Comparison of ENCODE assay signal across 15 mouse cellular contexts in the genomic region with DNA sequence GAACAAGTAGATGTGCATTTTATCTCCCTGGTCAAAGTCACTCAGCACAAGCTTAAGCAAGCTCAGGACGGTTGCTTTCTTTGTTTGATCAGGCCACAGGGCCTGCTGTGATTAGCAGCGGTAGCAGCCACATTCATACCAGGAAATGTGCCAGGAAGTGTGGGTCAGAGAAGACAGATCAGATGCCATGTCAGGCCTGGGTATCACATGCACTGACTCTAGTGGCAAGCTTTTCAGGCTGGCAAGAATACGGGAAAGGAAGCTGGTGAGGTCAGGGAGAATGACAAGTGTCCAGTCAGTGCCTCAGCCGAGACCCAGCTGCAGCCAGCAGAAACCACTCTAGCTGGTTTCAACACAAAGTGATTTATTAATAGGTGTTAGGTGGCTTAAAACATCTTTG.
DNase-seq lines count a peak whose midpoint lies in the region; ATAC-seq lines count a peak whose summit lies in the region.
"Had no signal": no experiment of that assay in that cellular context is flagged by ENCODE, and none has a peak within 500 bp of the region (broad histone marks: within the 10 kb centered on the region; RNA-seq: fewer than 3 reads in every experiment).

No protein-coding gene starts in this region.

- H3K4me1 ChIP-seq in heart, embryonic 12.5 days (replicated peaks): peaks cover 12% of the 10 kb centered on the region
- no peaks in the 10 kb centered on the region for H3K4me1 ChIP-seq in kidney, embryonic 15.5 days
- H3K4me1 ChIP-seq: embryonic facial prominence, embryonic 12.5 days; neural tube, embryonic 13.5 days had no signal

- 23% methylated on average over 4 of the region's 4 CpGs for WGBS in heart, embryonic 12.5 days
- 37% methylated on average over 4 of the region's 4 CpGs for WGBS in kidney, embryonic 15.5 days

- H3K36me3 ChIP-seq in heart, embryonic 12.5 days: no peaks in the 10 kb centered on the region
- no peaks in the 10 kb centered on the region for H3K36me3 ChIP-seq in kidney, embryonic 15.5 days
- H3K36me3 ChIP-seq: embryonic facial prominence, embryonic 12.5 days; neural tube, embryonic 13.5 days had no signal

- no peak overlapping the region for H3K27ac ChIP-seq in heart, embryonic 12.5 days (ENCODE audit: poor library complexity, severe bottlenecking)
- H3K27ac ChIP-seq in kidney, embryonic 15.5 days: no peak overlapping the region
- H3K27ac ChIP-seq: embryonic facial prominence, embryonic 12.5 days; hindbrain, embryonic 14.5 days; left cerebral cortex, adult 2 months; neural tube, embryonic 13.5 days had no signal

- H3K9me3 ChIP-seq in heart, embryonic 12.5 days (replicated peaks): no peaks in the 10 kb centered on the region
- H3K9me3 ChIP-seq in kidney, embryonic 15.5 days (replicated peaks): no peaks in the 10 kb centered on the region
- H3K9me3 ChIP-seq: embryonic facial prominence, embryonic 12.5 days; neural tube, embryonic 13.5 days had no signal

- no peak for ATAC-seq in heart, embryonic 12.5 days (ENCODE audit: insufficient number of reproducible peaks, low FRiP score)
- peak; percentile 93 for ATAC-seq in common myeloid progenitor, adult 5-6 weeks (replicated peaks; ENCODE audit: low read depth, poor library complexity, severe bottlenecking)
- ATAC-seq in hematopoietic stem cell, adult 5-6 weeks (replicated peaks in 1 of 2; ENCODE audit: insufficient read depth in 1 of 2, low FRiP score in 2 of 2, low TSS enrichment in 1 of 2, low read depth in 1 of 2, poor library complexity in 2 of 2, severe bottlenecking in 2 of 2): peak; percentile 87 to 90
- ATAC-seq in kidney, embryonic 15.5 days (replicated peaks; ENCODE audit: low FRiP score): no peak

- H3K4me3 ChIP-seq in heart, embryonic 12.5 days: no peak overlapping the region
- no peak overlapping the region for H3K4me3 ChIP-seq in kidney, embryonic 15.5 days (replicated peaks)
- H3K4me3 ChIP-seq: embryonic facial prominence, embryonic 12.5 days; left cerebral cortex, adult 2 months; neural tube, embryonic 13.5 days had no signal

- H3K27me3 ChIP-seq in heart, embryonic 12.5 days (replicated peaks): no peaks in the 10 kb centered on the region
- no peaks in the 10 kb centered on the region for H3K27me3 ChIP-seq in kidney, embryonic 15.5 days
- H3K27me3 ChIP-seq: embryonic facial prominence, embryonic 12.5 days; neural tube, embryonic 13.5 days had no signal

- peak; percentile 96 for DNase-seq in heart, adult 11 months
- peak; percentile 51 to 52 for DNase-seq in heart, adult 9 months (ENCODE audit: low spot score in 2 of 2)
- no peak for DNase-seq in layer of hippocampus, adult 18-20 months (ENCODE audit: low spot score in 2 of 2)
- DNase-seq in B cell, adult 2 months: no peak
- DNase-seq: cerebellum, adult 9-11 months; kidney, adult 18-20 months; lung, adult 18-20 months had no signal

- no peak overlapping the region for H3K9ac ChIP-seq in heart, embryonic 12.5 days
- no peak overlapping the region for H3K9ac ChIP-seq in kidney, embryonic 15.5 days
- H3K9ac ChIP-seq: embryonic facial prominence, embryonic 12.5 days; hindbrain, embryonic 14.5 days; neural tube, embryonic 13.5 days had no signal

- H3K4me2 ChIP-seq in heart, embryonic 12.5 days: no peak overlapping the region
- H3K4me2 ChIP-seq in kidney, embryonic 15.5 days: no peak overlapping the region
- H3K4me2 ChIP-seq: embryonic facial prominence, embryonic 12.5 days; hindbrain, embryonic 14.5 days; neural tube, embryonic 13.5 days had no signal

Comparison
In these comparisons a context has a peak if more than half of its experiments do, and no peak if none do; other contexts are left out.
1. DNase-seq: peak in heart, adult 11 months (single experiment) and heart, adult 9 months (2 of 2); none in layer of hippocampus, adult 18-20 months (0 of 2) and B cell, adult 2 months (0 of 2).
2. ATAC-seq: peak in common myeloid progenitor, adult 5-6 weeks (single experiment) and hematopoietic stem cell, adult 5-6 weeks (2 of 2); none in heart, embryonic 12.5 days (single experiment) and kidney, embryonic 15.5 days (single experiment).